Mouse (Mus musculus): ENCODE measurements around the gene Alg14.

DNA sequence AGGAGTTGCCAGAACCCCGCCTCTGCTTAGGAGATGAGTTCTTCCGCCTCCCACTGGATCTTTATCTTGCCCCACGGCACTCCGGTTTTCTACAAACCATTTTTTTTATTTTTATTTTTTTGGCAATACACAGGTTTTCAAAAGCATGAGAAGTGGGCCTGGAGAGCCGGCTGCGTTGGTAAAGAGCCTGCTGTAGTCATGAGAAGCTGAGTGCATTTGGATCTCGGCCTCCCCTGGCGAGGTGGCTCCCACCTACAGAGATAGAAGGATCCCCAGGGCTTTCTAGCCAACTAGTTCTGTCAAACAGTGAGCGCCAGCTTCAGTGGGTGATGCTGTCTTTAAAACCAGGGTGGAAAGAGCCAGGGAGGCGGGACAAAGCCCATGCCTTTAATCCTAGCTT lies 34.2 kb upstream of the Alg14 start:
- TF ChIP-seq CTCF (IDR thresholded peaks at IDR 0.05; ENCODE audit: low read depth, low read length), result no peak
- TF ChIP-seq POLR2A (IDR thresholded peaks at IDR 0.05; ENCODE audit: borderline replicate concordance, low read depth, low read length), result no peak
